Mouse (Mus musculus) frontal cortex, adult 2 months (tissue): Measurements from ENCODE around the gene Ccpg1os. TPM values are rescaled to one million over a fixed set of nuclear protein-coding genes. Genes with fewer than 3 reads are reported as not detected.

ENCODE experiments used
- polyA plus RNA-seq: library from polyadenylated mRNA; depleted of rRNA; stranded (reverse); fragments of >200 nt; gene quantifications from 2 replicates; pipeline ENCODE4 v1.2.3, GENCODE M21; 2012; rRNA removed

Ccpg1os gene
- polyA plus RNA-seq, 1 experiment, result 15.9 TPM

Other genes with a start within 250 kb of the Ccpg1os start
- gene Prtg, start 178.5 kb downstream of the Ccpg1os start, polyA plus RNA-seq, result 1.2 and 1.4 TPM in 2 replicates
- gene Pygo1, start 59.7 kb downstream of the Ccpg1os start, polyA plus RNA-seq, result 11.3 and 13.8 TPM in 2 replicates
- gene Dyx1c1, start 26.6 kb downstream of the Ccpg1os start, polyA plus RNA-seq, result 1.9 and 3.3 TPM in 2 replicates
- gene Gm44503, start 26.5 kb downstream of the Ccpg1os start, polyA plus RNA-seq, result not detected in 2 replicates
- 77.0 and 85.4 TPM in 2 replicates for gene Ccpg1, start within 50 bp of the Ccpg1os start, polyA plus RNA-seq
- gene Pigb, start 55.0 kb upstream of the Ccpg1os start, polyA plus RNA-seq, result 18.3 and 24.3 TPM in 2 replicates
- 3.8 and 3.9 TPM in 2 replicates for gene Rab27a, start 59.5 kb upstream of the Ccpg1os start, polyA plus RNA-seq
- 0.46 and 0.64 TPM in 2 replicates for gene Khdc3, start 116.5 kb upstream of the Ccpg1os start, polyA plus RNA-seq
- not detected in 2 replicates for gene Gm20509, start 117.1 kb upstream of the Ccpg1os start, polyA plus RNA-seq
- gene Rsl24d1, start 128.0 kb upstream of the Ccpg1os start, polyA plus RNA-seq, result 66.1 and 67.8 TPM in 2 replicates